Mouse (Mus musculus) gonadal fat pad, adult 2 months (tissue): Measurements from ENCODE around the gene Cks2. TPM values are rescaled to one million over a fixed set of nuclear protein-coding genes. Genes with fewer than 3 reads are reported as not detected.
"Not testable (repeated sequence)": the region's sequence is repeated elsewhere in the genome, so short reads cannot be mapped to it uniquely, and the experiment has no call there.

ENCODE experiments used
- DNase-seq: peaks from one replicate; pipeline ENCODE4 v3.0.0-alpha.2; 2012; ENCODE audit warnings: low read depth
- polyA plus RNA-seq: library from polyadenylated mRNA; depleted of rRNA; stranded (reverse); fragments of >200 nt; gene quantifications from 2 replicates; pipeline ENCODE4 v1.2.3, GENCODE M21; 2012; rRNA removed

The Cks2 gene
- polyA plus RNA-seq = 7.0 and 11.2 TPM in 2 replicates

GRCm38 (mm10) chr13:51644829-51645789 is at the start of gene Cks2:
TSS of gene Cks2 (plus strand) at chr13:51645232.
- peak; percentile 72 for DNase-seq

DNA sequence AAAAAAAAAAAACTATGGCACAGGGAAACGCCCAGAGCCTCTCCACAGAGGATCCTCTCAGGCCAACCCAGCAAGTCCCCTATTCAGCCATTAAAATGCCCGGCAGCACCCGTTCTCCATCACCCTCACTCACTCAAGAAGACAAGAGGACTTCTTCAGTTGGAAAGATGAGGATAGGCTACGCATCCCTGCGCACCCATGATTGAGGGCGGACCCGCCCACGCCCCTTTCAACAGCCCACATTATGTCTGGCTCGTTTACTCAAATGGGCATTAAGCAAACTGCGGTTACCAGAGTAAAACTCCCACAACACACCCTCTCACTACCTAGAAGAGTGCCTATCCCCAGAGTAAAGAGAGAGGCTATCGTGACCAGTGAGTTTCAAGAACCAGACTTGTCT is 49.6 kb upstream of the Cks2 start:
- no peak for DNase-seq

DNA sequence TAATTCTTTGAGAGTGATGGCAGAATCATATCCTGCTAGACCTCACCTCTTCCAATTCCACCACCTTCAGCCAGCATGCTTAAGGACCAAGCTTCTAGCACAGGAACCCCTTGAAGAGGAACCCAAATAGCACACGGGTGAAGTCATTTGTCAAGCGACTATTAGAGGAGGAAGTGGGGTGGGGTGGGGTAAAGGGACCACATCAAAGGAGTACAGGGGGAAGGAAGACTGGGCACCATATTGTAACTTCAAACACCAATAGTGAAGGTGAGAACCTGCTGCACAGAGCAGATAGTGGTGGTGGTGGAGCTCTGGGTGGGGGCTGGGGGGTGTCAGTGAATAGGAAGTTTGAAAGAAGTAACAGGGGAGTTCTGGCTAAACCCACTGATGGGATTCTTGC is 47.0 kb upstream of the Cks2 start:
- DNase-seq = no peak

DNA sequence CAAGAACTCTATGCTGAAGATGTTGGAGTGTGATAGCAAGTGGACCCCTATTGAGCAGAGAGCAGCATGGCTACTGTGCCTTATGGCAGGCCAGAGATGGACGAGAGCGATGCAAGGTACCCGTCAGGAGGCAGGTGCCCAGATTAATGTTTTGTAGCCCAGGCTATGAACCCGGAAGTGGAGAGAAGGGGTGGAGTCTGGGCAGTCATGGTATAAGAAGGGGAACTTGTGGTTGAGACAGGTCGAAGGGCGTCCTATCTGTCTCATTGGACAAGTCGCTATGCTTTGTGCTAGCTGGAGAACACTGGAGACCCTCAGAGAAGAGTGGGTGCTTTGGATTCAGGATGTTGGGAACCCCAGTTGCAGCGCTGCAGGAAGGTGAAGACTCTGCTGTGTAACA is 44.9 kb upstream of the Cks2 start:
- DNase-seq = no peak

DNA sequence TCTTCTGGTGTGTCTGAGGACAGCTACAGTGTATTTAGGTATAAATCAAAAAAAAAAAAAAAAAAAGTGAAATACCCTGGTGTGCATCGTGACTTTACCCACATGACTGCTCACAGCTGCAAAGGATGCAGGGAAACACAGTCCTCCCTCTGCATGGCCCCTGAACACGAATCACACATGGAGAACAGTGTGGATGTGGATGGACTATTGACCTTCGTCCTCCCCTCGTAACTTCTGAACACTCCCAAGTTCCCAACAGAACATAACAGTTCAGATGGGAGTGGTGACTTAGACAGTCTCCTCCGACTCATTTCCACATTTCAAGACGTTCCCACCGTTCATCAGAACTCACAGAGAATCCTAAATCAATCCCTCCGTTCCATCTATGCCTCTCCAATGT is 42.3 kb upstream of the Cks2 start:
- no peak for DNase-seq

DNA sequence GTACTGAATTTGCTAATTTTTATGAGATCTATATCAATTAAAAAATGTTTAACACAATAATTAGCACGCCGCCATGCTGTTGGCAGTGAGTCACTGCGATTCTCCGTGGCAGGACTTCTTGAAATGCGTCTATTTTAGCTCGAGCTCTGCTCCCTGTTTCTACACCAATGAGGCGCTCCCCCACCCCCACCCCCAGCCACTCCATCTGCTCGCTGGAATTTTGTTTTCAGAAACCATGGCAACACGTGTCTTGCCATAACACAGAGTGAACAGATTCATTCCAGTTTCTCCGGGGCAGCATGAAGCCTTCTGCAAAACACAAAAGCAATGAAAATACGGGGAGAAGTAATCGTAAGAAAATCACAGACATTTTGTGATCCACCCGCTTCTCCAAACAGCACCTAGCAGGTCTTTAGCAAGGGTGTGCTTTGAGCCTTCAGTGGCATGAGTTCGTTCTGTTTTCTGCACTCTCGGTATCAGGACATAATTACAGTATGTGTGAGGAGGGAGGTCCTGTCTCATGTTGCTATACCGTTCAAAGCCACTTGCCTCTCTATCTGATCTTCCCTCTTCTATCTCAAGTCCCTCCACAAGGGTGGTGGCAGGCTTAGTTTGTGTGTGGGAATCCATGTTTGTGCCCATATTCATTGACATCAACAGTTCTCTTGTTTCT is 41.7 kb upstream of the Cks2 start:
- DNase-seq = no peak

DNA sequence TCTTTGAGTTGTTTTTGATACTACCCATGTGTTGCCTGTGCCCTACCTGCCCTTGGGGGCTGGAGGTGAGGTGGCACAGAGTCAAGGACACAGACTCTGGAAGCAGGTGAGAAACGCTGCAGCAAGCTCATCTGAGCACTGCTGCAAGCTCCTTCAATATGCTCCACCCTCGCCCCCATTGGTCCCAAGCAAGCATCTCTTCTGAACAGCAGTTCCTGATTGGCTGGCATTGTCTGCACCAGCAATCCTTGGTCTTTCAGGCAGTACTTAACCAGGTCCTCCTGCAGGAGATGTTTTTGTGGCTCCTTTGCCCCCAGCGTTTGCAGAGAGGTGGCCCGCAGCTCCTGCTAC is 41.2 kb upstream of the Cks2 start:
- no peak for DNase-seq

DNA sequence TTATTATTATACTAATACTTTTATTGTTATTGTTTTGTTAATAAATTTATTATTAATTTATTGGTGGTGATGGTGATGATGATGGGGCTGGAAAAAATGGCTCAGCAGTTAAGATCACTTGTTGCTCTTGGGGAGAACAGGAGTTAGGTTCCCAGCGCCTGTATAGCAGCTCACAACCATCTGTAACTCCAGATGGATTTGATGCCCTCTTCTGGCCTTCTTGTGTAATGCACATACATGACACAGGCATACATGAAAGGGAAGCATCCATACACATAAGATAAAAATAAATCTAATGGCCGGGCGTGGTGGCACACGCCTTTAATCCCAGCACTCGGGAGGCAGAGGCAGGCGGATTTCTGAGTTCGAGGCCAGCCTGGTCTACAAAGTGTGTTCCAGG is 35.8 kb upstream of the Cks2 start:
- no peak for DNase-seq

DNA sequence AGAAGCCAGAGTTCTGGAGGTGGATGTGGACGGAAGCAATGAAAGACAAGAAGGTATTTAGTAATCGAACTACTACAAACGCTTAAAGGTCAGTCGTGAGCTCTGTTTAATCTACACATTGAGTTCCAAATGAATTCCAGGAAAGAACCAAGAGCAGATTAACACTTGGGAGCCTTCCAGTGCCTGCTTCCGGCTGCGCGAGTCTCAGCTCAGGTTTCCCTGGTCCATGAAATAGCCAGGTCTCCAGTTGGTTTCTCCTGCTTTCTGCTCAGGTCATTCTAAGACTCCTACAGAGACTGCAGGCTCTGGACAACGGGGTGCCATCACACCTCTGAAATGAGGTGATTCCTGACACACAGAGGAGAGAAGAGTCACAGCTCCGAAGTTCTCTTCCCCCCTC is 34.0 kb upstream of the Cks2 start:
- DNase-seq = no peak

DNA sequence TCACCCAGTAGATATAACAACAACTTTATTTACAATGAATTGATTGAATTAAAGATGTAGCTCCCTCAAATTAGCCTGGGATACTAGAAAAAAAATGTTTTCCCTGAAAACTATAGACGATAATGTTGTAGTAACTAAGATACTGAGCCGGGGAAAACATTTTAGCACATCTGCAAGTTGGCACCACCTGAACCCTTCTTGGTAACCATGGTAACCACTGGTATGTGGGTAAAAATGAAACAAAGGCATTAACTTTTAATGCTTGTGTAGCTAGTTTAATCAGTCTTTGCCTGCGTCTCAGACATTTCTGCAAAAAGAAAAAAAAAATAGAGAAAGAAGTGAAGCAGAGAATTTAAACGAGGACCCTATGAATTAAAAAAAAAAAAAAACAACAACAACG is 33.5 kb upstream of the Cks2 start:
- no peak for DNase-seq

GRCm38 (mm10) chr13:51615815-51616214 is 29.2 kb upstream of the Cks2 start:
- no peak for DNase-seq

DNA sequence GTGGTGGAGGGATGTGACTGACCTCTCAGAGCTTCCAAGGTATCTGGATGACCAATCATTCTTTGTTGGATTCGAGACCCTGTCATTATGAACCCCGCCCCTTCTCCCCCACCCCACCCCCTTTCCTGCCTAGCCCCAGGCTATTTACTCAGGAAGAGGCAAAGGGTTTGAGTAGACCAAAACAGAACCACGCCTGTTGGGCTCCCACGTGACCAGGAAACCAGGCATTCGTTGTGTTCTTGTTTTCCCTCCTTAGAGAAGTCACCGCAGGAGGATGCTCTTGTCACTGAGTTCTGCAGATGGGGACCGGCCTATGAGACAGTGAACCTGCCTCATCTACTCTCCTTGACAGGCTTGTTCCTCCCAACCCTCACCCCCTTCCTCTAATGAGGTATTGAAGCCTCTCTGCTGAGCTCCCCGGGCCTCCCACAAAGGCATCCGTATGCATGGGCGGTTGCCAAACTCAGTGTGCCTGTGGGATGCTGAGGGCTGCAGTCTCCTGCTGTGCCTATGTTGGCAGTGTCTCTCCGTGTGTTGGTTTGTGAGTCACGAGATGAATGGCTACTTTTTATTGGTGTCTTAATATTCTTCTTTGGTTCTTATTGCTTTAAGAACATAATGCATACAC is 28.5 kb upstream of the Cks2 start:
- no peak for DNase-seq

DNA sequence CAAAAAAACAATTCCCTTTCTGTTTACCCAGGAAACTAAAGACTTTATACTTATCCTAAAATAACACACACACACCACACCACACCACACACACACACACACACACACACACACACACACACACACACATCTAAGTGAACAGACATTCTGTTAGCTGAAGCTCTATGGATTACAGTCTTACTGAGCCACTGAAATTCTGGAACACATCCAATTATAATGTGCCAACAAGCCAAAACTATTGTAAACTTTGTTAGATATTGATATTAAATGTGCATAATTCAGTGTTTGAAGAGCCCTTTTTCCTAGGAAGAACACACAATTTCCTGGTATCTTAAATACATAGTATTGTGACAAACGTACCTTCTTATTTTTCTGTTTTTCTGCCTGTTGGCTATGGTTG is 27.7 kb upstream of the Cks2 start:
- DNase-seq = no peak

DNA sequence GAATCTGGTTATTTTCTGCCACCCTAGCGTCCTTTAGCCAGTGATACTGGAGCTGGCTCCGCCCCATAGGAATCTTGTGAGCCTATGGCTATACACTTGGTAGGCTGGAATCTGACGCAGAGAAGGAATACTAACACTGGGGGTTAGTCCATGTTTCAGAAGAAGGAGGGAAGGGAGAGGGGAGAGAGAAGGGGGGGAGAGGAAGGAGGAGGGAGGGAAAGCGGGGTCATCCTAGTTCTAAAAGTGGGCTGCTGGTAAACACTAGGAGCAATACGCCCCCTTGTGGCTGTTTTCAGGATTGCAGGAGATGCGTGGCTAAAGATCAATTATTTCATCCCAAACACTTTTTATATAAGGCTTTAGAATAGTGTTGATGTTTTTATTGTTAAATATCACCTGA is 27.2 kb upstream of the Cks2 start:
- DNase-seq = no peak

GRCm38 (mm10) chr13:51618602-51619001 is 26.4 kb upstream of the Cks2 start:
- no peak for DNase-seq

- DNase-seq = no peak
Observed at GRCm38 (mm10) chr13:51622626-51623025, 22.4 kb upstream of the Cks2 start.

DNA sequence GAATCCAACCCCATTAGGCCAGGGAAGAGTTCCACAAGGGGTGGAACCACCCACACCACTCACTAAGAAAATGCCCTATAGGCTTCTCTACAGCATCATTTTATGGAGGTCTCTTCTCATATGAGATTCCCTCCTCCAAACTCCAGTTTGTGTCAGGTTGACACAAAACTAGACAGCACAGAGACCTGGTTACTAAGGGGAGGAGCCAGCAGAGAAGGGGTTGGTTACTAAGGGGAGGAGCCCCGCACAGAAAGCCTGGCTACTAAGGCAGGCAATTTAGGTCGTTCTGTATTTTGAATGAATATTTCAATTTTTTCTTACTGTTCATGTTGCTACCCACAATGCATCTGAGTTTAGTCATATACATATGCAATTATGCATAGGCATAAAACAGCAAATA is 21.4 kb upstream of the Cks2 start:
- no peak for DNase-seq

DNA sequence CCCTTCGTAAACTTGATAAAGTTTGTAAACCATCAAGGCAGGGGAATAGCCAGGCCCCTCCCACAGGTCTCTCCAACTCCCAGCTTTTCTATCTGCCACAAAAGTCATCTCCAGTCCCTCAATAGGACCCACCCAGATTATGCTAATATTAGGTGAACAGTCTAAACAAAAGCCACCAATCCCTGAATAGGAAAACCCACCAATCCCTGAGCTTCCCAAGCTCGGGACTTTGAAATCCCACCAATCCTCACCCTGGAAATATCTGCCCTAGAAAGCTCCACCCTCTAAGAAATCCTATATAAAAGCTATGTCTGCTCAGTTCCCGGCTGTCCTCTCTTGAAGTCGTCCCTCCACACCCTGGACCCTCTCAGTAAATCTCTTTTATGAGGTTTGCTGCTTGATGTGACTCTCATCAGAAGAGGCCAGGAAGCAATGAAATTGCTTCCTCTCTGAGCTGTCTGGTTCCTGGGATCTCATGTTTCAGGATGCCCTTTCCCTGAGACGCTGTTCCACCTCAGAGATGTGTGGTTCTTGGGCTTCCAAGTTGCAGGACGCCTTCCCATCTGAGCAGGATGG is 16.7 kb upstream of the Cks2 start:
- no peak for DNase-seq

GRCm38 (mm10) chr13:51631354-51631992 is 13.6 kb upstream of the Cks2 start:
- no peak for DNase-seq

- DNase-seq = no peak
Observed at GRCm38 (mm10) chr13:51632560-51633218, 12.3 kb upstream of the Cks2 start.

DNA sequence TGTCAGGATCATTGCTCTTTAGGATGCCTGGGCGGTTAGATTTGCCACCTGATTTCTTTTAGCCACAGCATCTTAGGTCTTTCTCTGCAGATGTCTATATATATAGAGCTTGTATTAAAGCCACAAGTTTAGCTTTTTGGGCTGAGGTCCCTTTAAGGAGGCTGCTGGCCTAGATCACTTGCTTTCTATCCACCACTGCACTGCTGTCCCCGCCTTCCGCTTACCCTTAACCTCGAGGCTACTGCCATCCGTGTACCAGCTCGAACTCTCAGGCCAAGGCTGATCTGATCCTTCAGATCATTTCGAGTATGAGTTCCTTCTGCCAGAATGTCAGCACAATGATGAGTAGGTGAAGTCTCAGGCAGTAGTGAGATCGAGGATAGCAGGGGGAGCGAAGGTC is 9.6 kb upstream of the Cks2 start:
- DNase-seq = not testable (repeated sequence)
